20 mouse cellular contexts compared by ENCODE assay signal in the genomic region with DNA sequence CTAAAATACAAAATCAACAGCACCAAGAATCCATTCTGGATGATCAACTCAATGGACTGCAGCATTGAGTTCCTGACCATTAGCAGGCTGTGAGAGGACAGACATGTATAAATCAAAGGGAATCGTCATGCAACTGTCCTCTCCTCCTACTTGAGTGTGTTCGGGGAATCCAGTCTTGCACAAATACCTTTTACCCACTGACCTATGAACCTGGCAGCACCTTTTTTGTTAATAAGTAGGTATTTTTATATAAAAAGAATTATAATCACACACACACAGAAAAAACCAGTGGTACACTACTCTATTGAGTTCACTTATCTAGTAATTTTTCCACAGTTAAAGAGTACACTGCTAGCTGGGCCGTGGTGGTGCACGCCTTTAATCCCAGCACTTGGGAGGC. TPM values are rescaled to one million over a fixed set of nuclear protein-coding genes. Genes with fewer than 3 reads are reported as not detected.
DNase-seq lines count a peak whose midpoint lies in the region; ATAC-seq lines count a peak whose summit lies in the region.
"Had no signal": no experiment of that assay in that cellular context is flagged by ENCODE, and none has a peak within 500 bp of the region (broad histone marks: within the 10 kb centered on the region; RNA-seq: fewer than 3 reads in every experiment).

No protein-coding gene starts in this region.

- no peaks in the 10 kb centered on the region for H3K27me3 ChIP-seq in midbrain, embryonic 11.5 days (ENCODE audit: control insufficient read depth, insufficient read depth, low read length)
- H3K27me3 ChIP-seq in midbrain, embryonic 14.5 days (ENCODE audit: control insufficient read depth, insufficient read depth, low read length) = no peaks in the 10 kb centered on the region
- H3K27me3 ChIP-seq: embryonic facial prominence, embryonic 12.5 days; forebrain, embryonic 13.5 days; forebrain, embryonic 15.5 days; Patski had no signal

- H3K27ac ChIP-seq in midbrain, embryonic 11.5 days (ENCODE audit: low read depth, low read length) = no peak overlapping the region
- no peak overlapping the region for H3K27ac ChIP-seq in midbrain, embryonic 14.5 days (replicated peaks; ENCODE audit: low read depth, low read length)
- H3K27ac ChIP-seq: embryonic facial prominence, embryonic 10.5 days; embryonic facial prominence, embryonic 12.5 days; forebrain, embryonic 13.5 days; forebrain, embryonic 15.5 days had no signal

- no peak overlapping the region for H3K4me2 ChIP-seq in midbrain, embryonic 11.5 days
- H3K4me2 ChIP-seq in midbrain, embryonic 14.5 days (ENCODE audit: low read length) = no peak overlapping the region
- H3K4me2 ChIP-seq: embryonic facial prominence, embryonic 12.5 days; forebrain, embryonic 13.5 days; forebrain, embryonic 15.5 days had no signal

- no peak for ATAC-seq in midbrain, embryonic 11.5 days (ENCODE audit: low FRiP score)
- ATAC-seq in midbrain, embryonic 14.5 days (ENCODE audit: low FRiP score, low TSS enrichment) = no peak
- ATAC-seq: forebrain, embryonic 13.5 days; forebrain, embryonic 15.5 days; forebrain, postnatal 0 days; Patski had no signal

- H3K4me3 ChIP-seq in midbrain, embryonic 11.5 days (ENCODE audit: low read depth, low read length) = no peak overlapping the region
- H3K4me3 ChIP-seq in midbrain, embryonic 14.5 days (replicated peaks; ENCODE audit: low read depth, low read length) = no peak overlapping the region
- H3K4me3 ChIP-seq: embryonic facial prominence, embryonic 10.5 days; embryonic facial prominence, embryonic 12.5 days; forebrain, embryonic 13.5 days; forebrain, embryonic 15.5 days had no signal

- WGBS in midbrain, embryonic 11.5 days = 92% methylated on average over 4 of the region's 4 CpGs
- WGBS in midbrain, embryonic 14.5 days = 97% methylated on average over 4 of the region's 4 CpGs

- H3K36me3 ChIP-seq in midbrain, embryonic 11.5 days (ENCODE audit: control insufficient read depth, insufficient read depth, low read length) = no peaks in the 10 kb centered on the region
- no peaks in the 10 kb centered on the region for H3K36me3 ChIP-seq in midbrain, embryonic 14.5 days (ENCODE audit: control insufficient read depth, insufficient read depth, low read length)
- H3K36me3 ChIP-seq: embryonic facial prominence, embryonic 10.5 days; embryonic facial prominence, embryonic 12.5 days; forebrain, embryonic 15.5 days had no signal

- DNase-seq in kidney, adult 9 months = peak; percentile 60
- DNase-seq in kidney, postnatal 10 days = no peak
- DNase-seq in midbrain, embryonic 11.5 days (ENCODE audit: low spot score, missing footprints) = peak; percentile 70
- DNase-seq in midbrain, embryonic 14.5 days = no peak
- no peak for DNase-seq in frontal cortex, postnatal 14 days (ENCODE audit: low spot score in 2 of 2)
- DNase-seq: adrenal gland, adult 8-10 months; adrenal gland, postnatal 14 days; adrenal gland, postnatal 36 days; cerebellum, adult 11-12 months; cerebellum, adult 2 months; cerebellum, adult 9-10 months; cerebellum, postnatal 10 days; cerebellum, postnatal 25 days; forebrain, postnatal 0 days had no signal

- no peaks in the 10 kb centered on the region for H3K4me1 ChIP-seq in midbrain, embryonic 11.5 days (ENCODE audit: control insufficient read depth, insufficient read depth, low read length)
- H3K4me1 ChIP-seq in midbrain, embryonic 14.5 days (ENCODE audit: control insufficient read depth, insufficient read depth, low read length) = no peaks in the 10 kb centered on the region
- H3K4me1 ChIP-seq: forebrain, embryonic 15.5 days had no signal

- no peak overlapping the region for H3K9ac ChIP-seq in midbrain, embryonic 11.5 days (ENCODE audit: low read length)
- H3K9ac ChIP-seq in midbrain, embryonic 14.5 days (replicated peaks; ENCODE audit: low read length) = no peak overlapping the region
- H3K9ac ChIP-seq: embryonic facial prominence, embryonic 12.5 days; forebrain, embryonic 13.5 days; forebrain, embryonic 15.5 days; forebrain, postnatal 0 days had no signal

- H3K9me3 ChIP-seq in midbrain, embryonic 11.5 days (ENCODE audit: control insufficient read depth, low read length) = no peaks in the 10 kb centered on the region
- no peaks in the 10 kb centered on the region for H3K9me3 ChIP-seq in midbrain, embryonic 14.5 days (ENCODE audit: control insufficient read depth, low read length)
- H3K9me3 ChIP-seq: embryonic facial prominence, embryonic 10.5 days; embryonic facial prominence, embryonic 12.5 days; forebrain, embryonic 13.5 days; forebrain, embryonic 15.5 days; G1E had no signal

RNA-seq across cellular contexts. Expression of gene Ranbp9, which starts 37.4 kb away (rescaled TPM):
- polyA plus RNA-seq in midbrain, embryonic 11.5 days (2014; fragmentation: Nextera tagmentation; extraction: Ambion mirVana) = 10.9 and 15.9 TPM in 2 replicates
- 19.6 and 22.7 TPM in 2 replicates for polyA plus RNA-seq in midbrain, embryonic 14.5 days (2014; fragmentation: Nextera tagmentation; extraction: Ambion mirVana)

RNA-seq across cellular contexts. Expression of gene Nol7, which starts 45.5 kb away (rescaled TPM):
- polyA plus RNA-seq in midbrain, embryonic 11.5 days (2014; fragmentation: Nextera tagmentation; extraction: Ambion mirVana) = 236 and 255 TPM in 2 replicates
- polyA plus RNA-seq in midbrain, embryonic 14.5 days (2014; fragmentation: Nextera tagmentation; extraction: Ambion mirVana) = 170 and 181 TPM in 2 replicates

Comparison
In these comparisons a context has a peak if more than half of its experiments do, and no peak if none do; other contexts are left out.
1. DNase-seq: peak in kidney, adult 9 months (single experiment) and midbrain, embryonic 11.5 days (single experiment); none in kidney, postnatal 10 days (single experiment), midbrain, embryonic 14.5 days (single experiment) and frontal cortex, postnatal 14 days (0 of 2).